Mouse (Mus musculus): ENCODE data around the gene Exoc5.

GRCm38 (mm10) chr14:48971546-48971945 lies 94.9 kb downstream of the Exoc5 start:
- TF ChIP-seq CTCF (IDR thresholded peaks at IDR 0.05; ENCODE audit: low read depth) (no peak), EP300 (IDR thresholded peaks at IDR 0.05; ENCODE audit: low read depth) (no peak)

Measured in liver, embryonic 14.5 days (tissue).